Mouse (Mus musculus) midbrain, embryonic 13.5 days (tissue): ENCODE data around the gene Rufy1. TPM values are rescaled to one million over a fixed set of nuclear protein-coding genes. Genes with fewer than 3 reads are reported as not detected.
"Not testable (repeated sequence)": the region's sequence is repeated elsewhere in the genome, so short reads cannot be mapped to it uniquely, and the experiment has no call there.

Experiments used
- ATAC-seq: fragments of 200-750 bp; cut with Nextera tagmentation; 2 replicates; pipeline ENCODE4 v1.8.0; 2017; ENCODE audit warnings: mild to moderate bottlenecking, moderate TSS enrichment, moderate library complexity
- H3K27ac ChIP-seq: fragments of 300-500 bp; sonication (generic); 2 replicates; pipeline ENCODE4 v1.5.1; 2015; ENCODE audit warnings: inconsistent platforms, mild to moderate bottlenecking, moderate library complexity
- H3K27me3 ChIP-seq: fragments of 300-500 bp; sonication (generic); 2 replicates; pipeline ENCODE4 v1.6.1; 2015; ENCODE audit warnings: mild to moderate bottlenecking, inconsistent platforms
- H3K36me3 ChIP-seq: fragments of 300-500 bp; sonication (generic); 2 replicates; pipeline ENCODE4 v1.6.1; 2015; ENCODE audit warnings: mild to moderate bottlenecking, inconsistent platforms
- H3K4me1 ChIP-seq: fragments of 300-500 bp; sonication (generic); replicated peaks from 2 replicates; pipeline ENCODE4 v1.6.1; 2015; ENCODE audit warnings: inconsistent platforms
- H3K4me2 ChIP-seq: fragments of 300-500 bp; sonication (generic); replicated peaks from 2 replicates; pipeline ENCODE4 v1.6.1; 2015; ENCODE audit warnings: moderate library complexity, mild to moderate bottlenecking, inconsistent platforms
- H3K4me3 ChIP-seq: fragments of 300-500 bp; sonication (generic); replicated peaks from 2 replicates; pipeline ENCODE4 v1.5.1; 2015; ENCODE audit warnings: mild to moderate bottlenecking, inconsistent platforms
- H3K9ac ChIP-seq: fragments of 300-500 bp; sonication (generic); replicated peaks from 2 replicates; pipeline ENCODE4 v1.6.1; 2015; ENCODE audit warnings: mild to moderate bottlenecking, inconsistent platforms
- H3K9me3 ChIP-seq: fragments of 300-500 bp; sonication (generic); 2 replicates; pipeline ENCODE4 v1.6.1; 2016; ENCODE audit warnings: mild to moderate bottlenecking, inconsistent platforms
- WGBS: fragments of 180-500 bp; shearing (Covaris S2); methylation state at CpG from one replicate; pipeline ENCODE4 v1.1.7; 2015; 5-methylcytosine and 5-hydroxymethylcytosine counted together
- polyA plus RNA-seq: library from polyadenylated mRNA; unstranded; fragments of >200 nt; fragmentation: Nextera tagmentation; extraction: Ambion mirVana; gene quantifications from 2 replicates; pipeline ENCODE4 v1.2.1, GENCODE M21; 2015

The Rufy1 gene
- polyA plus RNA-seq, 1 experiment from 2014 or later, result 25.0 TPM

- Histone ChIP-seq H3K9me3 (no peaks in the 10 kb centered on the region), H3K36me3 (no peaks in the 10 kb centered on the region), H3K27ac (no peak overlapping the region), H3K9ac (no peak overlapping the region), H3K4me1 (0 out of 2 replicates have a peak, but pooled peaks cover 3% of the 10 kb centered on the region), H3K27me3 (no peaks in the 10 kb centered on the region), H3K4me3 (no peak overlapping the region), H3K4me2 (no peak overlapping the region)
- 59% methylated on average over 9 of the region's 9 CpGs for WGBS
- no peak for ATAC-seq
Measured at GRCm38 (mm10) chr11:50450236-50450635, 19.3 kb upstream of the Rufy1 start.

- not testable (repeated sequence) for H3K9ac ChIP-seq, H3K4me2 ChIP-seq, H3K4me3 ChIP-seq, H3K27ac ChIP-seq, H3K4me1 ChIP-seq, H3K36me3 ChIP-seq, ATAC-seq, H3K27me3 ChIP-seq, H3K9me3 ChIP-seq
- WGBS, result 52% methylated on average over 8 of the region's 8 CpGs
Measured at GRCm38 (mm10) chr11:50448163-50448562, 17.2 kb upstream of the Rufy1 start.

DNA sequence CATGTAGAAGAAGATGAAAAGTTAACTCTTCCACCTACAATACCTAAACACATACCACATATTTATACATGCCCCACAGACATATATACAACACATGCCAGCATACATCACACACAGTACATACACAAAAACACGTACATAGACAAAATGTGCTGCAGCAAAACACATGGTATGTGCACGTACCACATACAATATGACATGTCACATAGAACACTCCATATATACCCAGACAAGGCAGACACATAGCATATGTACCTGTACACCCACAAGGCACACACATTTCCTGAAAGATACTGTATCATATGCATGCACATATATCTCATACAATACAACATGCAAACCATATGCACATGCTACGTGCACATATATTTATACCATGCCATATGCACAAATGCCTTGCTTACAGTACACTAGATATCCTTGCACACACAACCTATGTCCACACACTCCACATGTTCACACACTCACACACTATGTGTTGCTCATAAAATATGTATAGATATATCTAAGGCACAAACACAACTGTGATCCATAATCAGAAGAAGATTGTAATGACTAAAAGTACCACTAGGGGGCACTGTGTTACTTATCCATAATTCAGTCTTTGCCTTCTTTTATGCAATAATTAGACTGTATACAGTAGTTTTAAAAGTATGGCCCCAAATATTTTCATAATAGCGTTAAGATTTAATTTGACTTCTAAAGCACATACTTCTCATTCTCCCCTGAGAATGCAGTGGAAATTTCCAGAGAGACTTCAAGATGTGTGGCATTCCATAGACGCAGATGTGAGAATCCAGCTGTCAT is 12.5 kb upstream of the Rufy1 start:
- no peaks in the 10 kb centered on the region for H3K4me1 ChIP-seq
- H3K36me3 ChIP-seq, result no peaks in the 10 kb centered on the region
- ATAC-seq, result 0 out of 2 replicates have a peak, but pooled peaks have one; percentile 50
- no peaks in the 10 kb centered on the region for H3K27me3 ChIP-seq
- 79% methylated on average over 5 of the region's 5 CpGs for WGBS
- no peaks in the 10 kb centered on the region for H3K9me3 ChIP-seq
- no peak overlapping the region for H3K27ac ChIP-seq
- H3K4me3 ChIP-seq, result no peak overlapping the region
- no peak overlapping the region for H3K9ac ChIP-seq
- H3K4me2 ChIP-seq, result no peak overlapping the region

- WGBS, result 73% methylated on average over 9 of the region's 9 CpGs
- H3K4me1 ChIP-seq, result no peaks in the 10 kb centered on the region
- H3K9ac ChIP-seq, result no peak overlapping the region; the same call in 1 of the 2 replicates
- no peaks in the 10 kb centered on the region for H3K9me3 ChIP-seq
- no peaks in the 10 kb centered on the region for H3K27me3 ChIP-seq
- no peak overlapping the region for H3K4me2 ChIP-seq
- no peaks in the 10 kb centered on the region for H3K36me3 ChIP-seq
- no peak overlapping the region for H3K4me3 ChIP-seq
- no peak overlapping the region for H3K27ac ChIP-seq
- ATAC-seq, result no peak
Measured at GRCm38 (mm10) chr11:50441637-50442036, 10.7 kb upstream of the Rufy1 start.

GRCm38 (mm10) chr11:50440691-50441090 is 9.8 kb upstream of the Rufy1 start:
- Histone ChIP-seq H3K4me3 (no peak overlapping the region), H3K4me1 (no peaks in the 10 kb centered on the region), H3K9ac (no peak overlapping the region), H3K9me3 (no peaks in the 10 kb centered on the region), H3K27ac (no peak overlapping the region), H3K27me3 (no peaks in the 10 kb centered on the region), H3K4me2 (no peak overlapping the region), H3K36me3 (no peaks in the 10 kb centered on the region)
- no peak for ATAC-seq
- 81% methylated on average over 6 of the region's 6 CpGs for WGBS

DNA sequence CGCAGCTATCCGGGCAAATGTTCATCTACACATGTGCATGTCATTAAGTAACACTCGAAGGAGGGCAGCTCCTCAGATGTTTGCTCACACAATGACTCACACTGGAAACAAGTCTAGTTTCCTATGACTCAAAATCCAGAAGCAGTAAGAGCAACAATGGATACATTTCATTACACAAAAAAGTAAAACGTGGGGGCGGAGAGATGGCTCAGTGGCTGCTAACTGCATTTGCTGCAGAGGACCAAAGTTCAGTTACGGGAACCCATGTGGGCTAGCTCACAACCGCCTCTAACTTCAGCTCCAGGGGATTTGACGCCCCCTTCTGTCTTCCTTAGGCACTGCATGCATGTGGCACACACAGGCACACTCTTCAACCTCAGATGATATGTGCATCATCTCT is 8.9 kb upstream of the Rufy1 start:
- H3K4me2 ChIP-seq, result no peak overlapping the region
- no peak overlapping the region for H3K27ac ChIP-seq
- no peaks in the 10 kb centered on the region for H3K36me3 ChIP-seq
- no peaks in the 10 kb centered on the region for H3K4me1 ChIP-seq
- 66% methylated on average over 8 of the region's 8 CpGs for WGBS
- no peak overlapping the region for H3K4me3 ChIP-seq
- no peak for ATAC-seq
- no peaks in the 10 kb centered on the region for H3K9me3 ChIP-seq
- H3K27me3 ChIP-seq, result no peaks in the 10 kb centered on the region
- no peak overlapping the region for H3K9ac ChIP-seq

- ATAC-seq, result no peak
- Histone ChIP-seq H3K4me1 (peaks cover 14% of the 10 kb centered on the region), H3K27ac (no peak overlapping the region), H3K9me3 (no peaks in the 10 kb centered on the region), H3K36me3 (no peaks in the 10 kb centered on the region), H3K9ac (no peak overlapping the region), H3K4me3 (no peak overlapping the region), H3K27me3 (0 out of 2 replicates have a peak, but pooled peaks cover 3% of the 10 kb centered on the region), H3K4me2 (no peak overlapping the region)
- whole genome bisulfite sequencing, result 93% methylated on average over 5 of the region's 5 CpGs
Measured at GRCm38 (mm10) chr11:50432896-50433295, 2.0 kb upstream of the Rufy1 start.

- no peak overlapping the region for H3K9ac ChIP-seq
- ATAC-seq, result no peak
- 94% methylated on average over 3 of the region's 3 CpGs for WGBS
- H3K4me2 ChIP-seq, result peak overlapping the region; percentile 67
- H3K4me1 ChIP-seq, result peaks cover 14% of the 10 kb centered on the region
- no peaks in the 10 kb centered on the region for H3K9me3 ChIP-seq
- H3K27ac ChIP-seq, result no peak overlapping the region
- 0 out of 2 replicates have a peak, but pooled peaks cover 3% of the 10 kb centered on the region for H3K27me3 ChIP-seq
- H3K36me3 ChIP-seq, result no peaks in the 10 kb centered on the region
- H3K4me3 ChIP-seq, result no peak overlapping the region
Measured at GRCm38 (mm10) chr11:50432069-50432440, 1.1 kb upstream of the Rufy1 start.

GRCm38 (mm10) chr11:50431134-50432068 is 476 bp upstream of the Rufy1 start:
- Histone ChIP-seq H3K27ac (peak overlapping the region; percentile 98), H3K4me1 (peaks cover 14% of the 10 kb centered on the region), H3K4me3 (peak overlapping the region; percentile 76), H3K27me3 (0 out of 2 replicates have a peak, but pooled peaks cover 3% of the 10 kb centered on the region), H3K4me2 (peak overlapping the region; percentile 67), H3K9ac (peak overlapping the region; percentile 87), H3K9me3 (no peaks in the 10 kb centered on the region), H3K36me3 (no peaks in the 10 kb centered on the region)
- 31% methylated on average over 32 of the region's 32 CpGs for WGBS
- ATAC-seq, result peak; percentile 49; the same call in 1 of the 2 replicates

- no peak overlapping the region for H3K27ac ChIP-seq
- no peak for ATAC-seq
- peaks cover 16% of the 10 kb centered on the region for H3K4me1 ChIP-seq
- no peaks in the 10 kb centered on the region for H3K36me3 ChIP-seq
- H3K4me3 ChIP-seq, result no peak overlapping the region
- no peaks in the 10 kb centered on the region for H3K9me3 ChIP-seq
- no peak overlapping the region for H3K9ac ChIP-seq
- no peak overlapping the region for H3K4me2 ChIP-seq
- 93% methylated on average over 4 of the region's 4 CpGs for whole genome bisulfite sequencing
- 0 out of 2 replicates have a peak, but pooled peaks cover 3% of the 10 kb centered on the region for H3K27me3 ChIP-seq
Measured at GRCm38 (mm10) chr11:50426056-50426455, 4.9 kb downstream of the Rufy1 start.

GRCm38 (mm10) chr11:50421934-50422780 is 8.8 kb downstream of the Rufy1 start:
- Histone ChIP-seq H3K27ac (peak overlapping the region; percentile 74), H3K36me3 (peaks cover 18% of the 10 kb centered on the region), H3K9ac (peak overlapping the region; percentile 58), H3K4me2 (peak overlapping the region; percentile 62), H3K4me3 (peak overlapping the region; percentile 35), H3K27me3 (no peaks in the 10 kb centered on the region), H3K9me3 (no peaks in the 10 kb centered on the region), H3K4me1 (peaks cover 10% of the 10 kb centered on the region)
- peak; percentile 97 for ATAC-seq
- 25% methylated on average over 22 of the region's 22 CpGs for WGBS
